Mouse (Mus musculus): ENCODE results near the gene Depdc1a.
"Not testable (repeated sequence)": the region's sequence is repeated elsewhere in the genome, so short reads cannot be mapped to it uniquely, and the experiment has no call there.

Depdc1a gene

GRCm38 (mm10) chr3:159495243-159495801 lies at the start of gene Depdc1a:
TSS of gene Depdc1a (plus strand) at chr3:159495433.
- peak; percentile 93 for DNase-seq (ENCODE audit: low spot score)

GRCm38 (mm10) chr3:159470059-159470458 lies 25.2 kb upstream of the Depdc1a start:
- no peak for DNase-seq (ENCODE audit: low spot score)

GRCm38 (mm10) chr3:159475465-159475864 lies 19.8 kb upstream of the Depdc1a start:
- no peak for DNase-seq (ENCODE audit: low spot score)

GRCm38 (mm10) chr3:159477250-159477962 lies 17.8 kb upstream of the Depdc1a start:
- no peak for DNase-seq (ENCODE audit: low spot score)

DNA sequence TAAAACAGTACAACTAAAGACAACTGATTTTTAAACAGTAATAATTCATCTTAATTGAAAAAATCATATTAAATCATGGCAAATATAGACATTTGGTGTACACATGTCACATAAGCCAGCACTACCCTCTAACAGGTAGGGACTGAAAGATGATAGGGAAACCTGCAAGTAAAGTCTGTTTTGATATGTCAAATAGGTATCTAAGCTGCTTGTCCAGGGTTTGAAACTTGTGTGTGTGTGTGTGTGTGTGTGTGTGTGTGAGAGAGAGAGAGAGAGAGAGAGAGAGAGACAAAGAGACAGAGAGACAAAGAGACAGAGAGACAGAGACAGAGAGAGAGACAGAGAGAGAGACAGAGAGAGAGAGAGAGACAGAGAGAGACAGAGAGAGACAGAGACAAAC lies 524 bp upstream of the Depdc1a start:
- not testable (repeated sequence) for DNase-seq (ENCODE audit: low spot score)

DNA sequence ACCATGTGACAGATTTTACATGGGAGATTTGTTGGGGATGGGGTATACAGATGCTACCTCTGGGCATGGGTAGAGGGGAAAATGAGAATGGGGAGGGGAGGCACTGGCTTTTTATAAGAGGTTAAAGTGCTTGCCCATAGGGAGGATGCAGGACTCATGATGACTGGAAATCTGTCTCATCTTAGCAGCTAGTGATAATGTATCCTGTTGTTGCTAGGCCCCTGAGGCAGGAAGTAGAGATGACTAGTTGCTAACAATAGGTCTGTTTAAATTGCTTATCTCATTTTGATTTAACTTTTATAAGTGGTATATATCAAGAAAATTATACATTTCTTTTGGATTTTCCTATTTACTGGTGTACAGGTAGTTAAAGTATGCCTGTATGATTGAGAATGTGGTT lies 13.7 kb downstream of the Depdc1a start:
- DNase-seq (ENCODE audit: low spot score), result no peak

- DNase-seq (ENCODE audit: low spot score), result no peak
These were observed 33.3 kb downstream of the Depdc1a start for GRCm38 (mm10) chr3:159528563-159528962.

DNA sequence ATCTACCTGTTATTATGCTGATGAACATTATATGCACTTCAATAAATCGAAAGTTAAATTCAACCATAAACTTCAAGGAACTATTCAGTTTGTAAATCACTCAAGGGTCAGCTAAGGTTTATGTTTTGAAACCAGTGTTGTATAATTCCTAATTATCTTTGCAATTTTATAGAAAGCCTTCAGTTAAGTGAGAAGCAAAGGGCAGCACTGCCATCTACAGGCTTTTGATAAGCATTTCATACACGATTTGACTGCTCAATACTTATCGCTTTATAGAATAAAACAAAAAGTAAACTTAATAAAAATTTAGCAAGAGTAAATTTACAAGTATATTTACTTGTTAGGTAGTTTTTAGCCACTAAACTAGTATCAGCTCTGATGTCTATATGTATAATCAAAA lies 53.1 kb downstream of the Depdc1a start:
- DNase-seq (ENCODE audit: low spot score), result peak; percentile 4

DNA sequence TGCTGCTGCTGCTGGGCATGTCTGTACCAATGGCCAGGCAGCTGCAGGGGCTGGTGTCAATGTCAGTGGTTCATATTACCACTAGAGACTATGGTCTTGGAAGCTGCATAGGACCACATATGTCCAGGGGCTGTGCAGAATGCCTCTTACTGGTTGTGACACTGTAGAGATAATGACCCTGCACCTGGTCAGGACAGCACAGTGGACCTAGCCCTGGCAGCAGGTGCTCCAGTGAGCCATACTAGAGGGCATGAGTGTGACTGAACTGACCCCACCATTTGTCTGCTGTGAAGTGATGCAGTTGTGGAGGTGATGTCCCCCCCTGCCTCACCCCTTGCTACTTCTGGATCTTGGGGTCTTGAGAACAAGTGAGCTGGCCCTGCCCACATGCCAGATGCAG lies 55.0 kb downstream of the Depdc1a start:
- DNase-seq (ENCODE audit: low spot score), result no peak

All from c-Kit-positive CD71-positive TER-119-positive erythroid progenitor cells, embryonic 14.5 days (primary cell).